Mouse (Mus musculus) CD8-positive naive resting alpha-beta T cell, adult 57 days (primary cell): ENCODE data around the gene Esp23. TPM values are rescaled to one million over a fixed set of nuclear protein-coding genes. Genes with fewer than 3 reads are reported as not detected.

ENCODE experiments used
- total RNA-seq: library from RNA; stranded (reverse); gene quantifications from one replicate; pipeline ENCODE4 v1.2.4, GENCODE M21; 2023

The Esp23 gene
- not detected for total RNA-seq

GRCm38 (mm10) chr17:39076937-39077336 is at the start of gene Esp23:
Esp23 (minus strand) TSS chr17:39077037.

GRCm38 (mm10) chr17:39095034-39095433 is 18.2 kb upstream of the Esp23 start, which contains the start of gene Esp22:
Esp22 (plus strand) TSS chr17:39095334.

GRCm38 (mm10) chr17:39043241-39043640 is 33.6 kb downstream of the Esp23 start, which contains the start of gene Gm21903:
Gm21903 (minus strand) TSS chr17:39043341.

GRCm38 (mm10) chr17:39036395-39036794 is 40.4 kb downstream of the Esp23 start, which contains the start of gene Esp24:
Esp24 (plus strand) TSS chr17:39036695.

Other genes with a start within 250 kb of the Esp23 start
- gene Esp24, start 40.3 kb downstream of the Esp23 start, total RNA-seq, result not detected
- gene Gm21903, start 33.7 kb downstream of the Esp23 start, total RNA-seq, result not detected
- gene Esp22, start 18.3 kb upstream of the Esp23 start, total RNA-seq, result not detected